Mouse (Mus musculus) ES-E14 (cell line): ENCODE data around the gene Mknk1. TPM values are rescaled to one million over a fixed set of nuclear protein-coding genes. Genes with fewer than 3 reads are reported as not detected.

Experiments used
- DNase-seq: peaks from one replicate; pipeline ENCODE4 v3.0.0-alpha.2; 2013; ENCODE audit warnings: low read depth, low spot score
- H3K27ac ChIP-seq: 2 replicates; pipeline ENCODE4 v1.5.1; 2012; ENCODE audit warnings: low read depth, mild to moderate bottlenecking, low read length, moderate library complexity, mixed read lengths; ENCODE audit not compliant: poor library complexity, insufficient read depth, severe bottlenecking
- H3K36me3 ChIP-seq: 2 replicates; pipeline ENCODE4 v1.6.1; 2012; ENCODE audit warnings: mild to moderate bottlenecking, low read length, moderate library complexity, mixed read lengths; ENCODE audit not compliant: control insufficient read depth, poor library complexity, insufficient read depth, severe bottlenecking
- H3K4me1 ChIP-seq, 2 experiments: fragments of 150-350 bp in 1 of 2; sonication (generic) in 1 of 2; 2 replicates each; pipeline ENCODE4 v1.6.1; 2012; ENCODE audit warnings: low read length in 2 of 2, mild to moderate bottlenecking in 1 of 2, mixed read lengths in 1 of 2; ENCODE audit not compliant: control insufficient read depth in 2 of 2, insufficient read depth in 2 of 2, poor library complexity in 1 of 2
- H3K4me3 ChIP-seq, 2 experiments: fragments of 150-350 bp in 1 of 2; sonication (generic) in 1 of 2; 2 replicates each; pipeline ENCODE4 v1.5.1; 2012; ENCODE audit warnings: low read length in 2 of 2, low read depth in 1 of 2, mild to moderate bottlenecking in 1 of 2, mixed read lengths in 1 of 2; ENCODE audit not compliant: insufficient read depth in 1 of 2, poor library complexity in 1 of 2, severe bottlenecking in 1 of 2
- H3K9ac ChIP-seq: 2 replicates; pipeline ENCODE4 v1.6.1; 2012; ENCODE audit warnings: low read depth, mild to moderate bottlenecking, low read length, mixed read lengths; ENCODE audit not compliant: poor library complexity, insufficient read depth, severe bottlenecking
- H3K9me3 ChIP-seq: fragments of 150-350 bp; sonication (generic); 2 replicates; pipeline ENCODE4 v1.6.1; 2012; ENCODE audit warnings: low read depth, mild to moderate bottlenecking, low read length; ENCODE audit not compliant: control insufficient read depth, insufficient read depth
- CHD2 ChIP-seq: IDR thresholded peaks from 2 replicates; pipeline ENCODE4 v1.6.1; 2014; ENCODE audit warnings: mild to moderate bottlenecking, low read depth, low read length, inconsistent platforms
- HCFC1 ChIP-seq: IDR thresholded peaks from 2 replicates; pipeline ENCODE4 v1.6.1; 2012; ENCODE audit warnings: low read length, inconsistent platforms, borderline replicate concordance; ENCODE audit not compliant: insufficient read depth
- MAFK ChIP-seq: IDR thresholded peaks from 2 replicates; pipeline ENCODE4 v1.6.1; 2014; ENCODE audit warnings: mild to moderate bottlenecking, low read depth, low read length, inconsistent platforms; ENCODE audit not compliant: insufficient read depth
- ZC3H11A ChIP-seq: IDR thresholded peaks from 2 replicates; pipeline ENCODE4 v1.6.1; 2012; ENCODE audit warnings: low read depth, mild to moderate bottlenecking, inconsistent platforms, low read length, borderline replicate concordance
- ZNF384 ChIP-seq: IDR thresholded peaks from 2 replicates; pipeline ENCODE4 v1.6.1; 2012; ENCODE audit warnings: low read depth, low read length, inconsistent platforms
- in situ Hi-C, 2 experiments: fragments of 600-800 bp; cut with MboI; formaldehyde crosslinking; loops; one replicate each; pipeline ENCODE4 v1.15.1; 2025; ENCODE audit warnings: low sequenced_read_pairs in 2 of 2, inconsistent platforms in 1 of 2; ENCODE audit not compliant: unreplicated experiment in 2 of 2
- total RNA-seq: library from RNA; depleted of rRNA; stranded (reverse); fragments of 300-350 nt; gene quantifications from 2 replicates; pipeline ENCODE4 v1.2.3, GENCODE M21; 2012

Gene Mknk1
- total RNA-seq, 1 experiment, result 18.5 TPM

DNA sequence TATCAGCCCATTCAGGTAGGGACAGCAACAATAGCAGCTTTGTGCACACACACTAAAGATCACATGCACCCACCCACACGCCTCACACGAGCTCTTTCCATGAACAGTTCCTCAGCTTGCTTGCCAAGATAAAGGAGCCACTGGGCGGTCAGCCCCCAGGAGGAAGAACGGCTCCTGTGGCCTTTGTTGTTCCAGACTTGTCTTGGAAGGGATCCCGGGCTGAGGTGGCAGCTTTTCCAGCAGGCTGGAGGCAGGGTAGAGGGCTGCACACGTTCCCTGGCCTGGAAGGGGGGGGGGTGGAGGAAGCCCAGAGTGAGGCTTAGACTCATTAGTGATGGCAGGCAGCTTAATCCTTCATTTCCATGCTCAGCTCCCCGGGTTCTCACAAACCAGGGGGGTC lies 69.6 kb downstream of the Mknk1 start:
- H3K4me3 ChIP-seq, result no peak overlapping the region
- H3K4me1 ChIP-seq, result peaks cover 0 to 11% of the 10 kb centered on the region in 2 experiments; a peak in 1 of 4 replicates
- TF ChIP-seq MAFK (no peak), CHD2 (no peak), ZNF384 (no peak), ZC3H11A (no peak), HCFC1 (no peak)
- no peaks in the 10 kb centered on the region for H3K9me3 ChIP-seq
- H3K36me3 ChIP-seq, result no peaks in the 10 kb centered on the region
- in situ Hi-C loops, result loop anchor here (5.0 to 10.0 kb wide), 2 partner anchors 74 to 76 kb away; no protein-coding TSS in a partner anchor
- H3K9ac ChIP-seq, result no peak overlapping the region
- no peak overlapping the region for H3K27ac ChIP-seq
- no peak for DNase-seq

DNA sequence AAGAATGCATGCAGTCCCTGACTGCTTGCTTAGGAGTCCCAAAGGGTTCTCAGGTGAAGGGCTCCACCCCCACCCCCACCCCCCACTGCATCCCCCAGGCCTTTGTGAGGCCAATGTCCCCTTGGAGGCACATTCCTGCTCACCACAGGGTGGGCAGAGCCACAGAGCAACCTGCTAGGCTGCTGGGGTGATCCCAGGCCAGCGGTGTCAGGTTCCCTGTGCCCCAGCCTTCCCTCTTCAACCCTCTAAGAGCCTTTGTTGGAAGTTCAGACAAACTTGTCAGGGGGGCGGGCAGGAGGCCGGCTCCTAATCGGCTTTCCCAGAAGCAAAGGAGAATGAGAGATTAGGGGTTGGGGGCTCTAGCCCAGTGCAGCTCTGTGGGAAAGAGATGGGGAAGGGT lies 72.6 kb downstream of the Mknk1 start:
- no peak for DNase-seq
- in situ Hi-C loops, result no loop called here
- TF ChIP-seq CHD2, result no peak
- no peak for TF ChIP-seq ZNF384
- TF ChIP-seq MAFK, result no peak
- TF ChIP-seq HCFC1, result no peak
- no peak for TF ChIP-seq ZC3H11A
- Histone ChIP-seq H3K27ac (no peak overlapping the region), H3K4me1 (peaks cover 0 to 11% of the 10 kb centered on the region in 2 experiments; a peak in 1 of 4 replicates), H3K4me3 (no peak overlapping the region), H3K9ac (no peak overlapping the region), H3K9me3 (no peaks in the 10 kb centered on the region), H3K36me3 (no peaks in the 10 kb centered on the region)

DNA sequence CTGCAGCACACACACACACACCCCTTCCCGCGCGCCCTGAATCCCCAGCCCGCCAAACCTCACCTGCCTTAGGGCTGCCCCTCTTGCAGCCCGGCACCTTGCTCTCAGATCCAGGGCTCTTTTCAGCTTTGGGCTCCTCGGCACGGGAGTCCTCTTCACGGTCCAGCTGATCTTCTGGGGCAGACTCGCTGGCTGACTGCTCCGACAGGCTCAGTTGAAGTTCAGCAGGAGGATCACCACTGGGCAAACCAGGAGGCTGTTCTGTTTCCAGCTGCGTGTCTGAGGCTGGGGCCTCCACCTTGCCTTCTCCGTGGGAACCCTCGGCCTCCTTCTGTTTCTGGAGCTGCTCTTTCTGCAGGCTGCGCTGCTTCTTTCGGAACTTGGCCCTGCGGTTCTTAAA lies 80.9 kb downstream of the Mknk1 start:
- Histone ChIP-seq H3K9me3 (no peaks in the 10 kb centered on the region), H3K27ac (no peak overlapping the region), H3K4me1 (0 out of 4 replicates have a peak, but pooled peaks cover 0 to 2% of the 10 kb centered on the region in 2 experiments), H3K36me3 (no peaks in the 10 kb centered on the region), H3K9ac (no peak overlapping the region), H3K4me3 (no peak overlapping the region)
- in situ Hi-C loops, result no loop called here
- DNase-seq, result no peak
- TF ChIP-seq MAFK (no peak), ZC3H11A (no peak), CHD2 (no peak), HCFC1 (no peak), ZNF384 (no peak)

DNA sequence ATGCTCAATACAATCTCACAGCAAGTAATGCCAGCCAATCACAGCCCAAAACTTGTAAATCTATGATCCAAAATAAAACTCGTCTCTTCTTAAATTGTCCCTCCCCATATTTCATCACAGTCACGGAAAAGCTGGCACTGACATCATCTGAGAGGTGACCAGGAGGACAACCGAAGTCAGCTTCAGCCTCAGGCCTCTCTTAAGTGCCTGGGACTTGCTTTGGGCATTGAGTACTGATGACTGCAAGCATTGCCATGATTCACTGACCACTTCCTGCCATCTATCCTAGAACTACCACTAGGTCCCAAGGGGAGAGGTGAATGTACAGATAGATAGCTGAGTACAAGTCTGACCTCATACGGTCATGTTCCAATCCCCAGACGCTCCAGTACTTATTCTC lies 83.7 kb downstream of the Mknk1 start:
- no peak overlapping the region for H3K27ac ChIP-seq
- TF ChIP-seq ZC3H11A (no peak), CHD2 (no peak), MAFK (no peak), ZNF384 (no peak), HCFC1 (no peak)
- in situ Hi-C loops, result no loop called here
- 0 out of 4 replicates have a peak, but pooled peaks cover 0 to 2% of the 10 kb centered on the region in 2 experiments for H3K4me1 ChIP-seq
- no peak overlapping the region for H3K9ac ChIP-seq
- no peaks in the 10 kb centered on the region for H3K36me3 ChIP-seq
- DNase-seq, result no peak
- no peak overlapping the region for H3K4me3 ChIP-seq
- H3K9me3 ChIP-seq, result no peaks in the 10 kb centered on the region
